Mouse (Mus musculus): ENCODE results near the gene Rhag. TPM values are rescaled to one million over a fixed set of nuclear protein-coding genes. Genes with fewer than 3 reads are reported as not detected.
A peak's percentile ranks its signal among the peaks of the same experiment; 100 is the strongest.

Rhag gene
- total and polyA plus RNA-seq, 3 experiments = 0.08 to 0.55 (median 0.21) TPM

DNA sequence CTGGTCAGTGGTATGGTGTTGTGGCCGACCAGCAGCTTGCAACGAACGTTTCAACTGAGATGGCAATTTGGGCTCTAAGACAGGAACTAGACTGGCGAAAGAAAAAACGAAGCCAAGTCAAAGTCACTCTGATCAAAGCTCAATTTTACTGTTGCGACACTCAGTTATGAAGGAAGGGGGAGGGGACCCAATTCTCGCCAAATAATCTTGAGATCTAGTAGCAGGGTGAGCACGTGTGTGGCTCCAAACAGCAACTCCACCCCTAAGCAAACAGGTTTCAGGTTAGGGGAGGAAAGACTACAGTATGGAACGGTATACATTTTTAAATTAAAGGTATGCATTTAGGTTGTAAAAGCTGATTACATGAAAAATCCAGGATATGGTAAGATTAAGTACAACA is 10.6 kb downstream of the Rhag start:
- Histone ChIP-seq H3K79me2 (replicated peaks; ENCODE audit: control insufficient read depth, insufficient read depth, low read length) (no peaks in the 10 kb centered on the region), H3K4me1 (ENCODE audit: control insufficient read depth, insufficient read depth, low read length) (no peaks in the 10 kb centered on the region), H3K4me3 (no peak overlapping the region), H3K9ac (ENCODE audit: low read depth, low read length) (no peak overlapping the region), H3K27me3 (ENCODE audit: control insufficient read depth, insufficient read depth, low read length) (no peaks in the 10 kb centered on the region), H3K36me3 (ENCODE audit: control insufficient read depth, insufficient read depth, low read length) (no peaks in the 10 kb centered on the region), H3K27ac (no peak overlapping the region)
- TF ChIP-seq POLR2A (IDR thresholded peaks at IDR 0.05; ENCODE audit: insufficient read depth, low read depth, low read length) (no peak), EP300 (IDR thresholded peaks at IDR 0.05; ENCODE audit: insufficient read depth, low read depth, low read length) (no peak), CTCF (IDR thresholded peaks at IDR 0.05) (no peak)
- 64% methylated on average over 9 of the region's 9 CpGs for whole genome bisulfite sequencing
- no peak for DNase-seq
- intact Hi-C loops (cut with DNase I) = no loop called here

DNA sequence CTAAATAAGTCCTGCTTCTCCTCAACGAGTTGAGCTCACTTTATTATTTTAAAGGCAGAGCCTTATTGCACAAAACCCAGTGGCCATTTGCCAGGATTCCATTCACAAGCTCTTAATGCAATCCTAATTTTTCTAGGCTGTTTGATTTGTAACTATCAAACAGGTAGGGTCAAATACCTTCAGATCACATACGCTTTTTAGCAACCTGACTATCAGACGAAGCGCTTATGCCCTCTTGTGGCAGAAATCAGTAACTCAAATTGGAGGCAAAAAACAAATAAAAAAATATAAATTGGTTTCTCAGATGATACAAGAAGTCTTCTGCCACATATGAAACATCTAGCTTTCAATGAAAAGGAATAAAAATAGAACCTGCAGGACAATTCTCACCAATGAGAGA is 12.9 kb downstream of the Rhag start:
- Histone ChIP-seq H3K36me3 (ENCODE audit: control insufficient read depth, insufficient read depth, low read length) (no peaks in the 10 kb centered on the region), H3K4me1 (ENCODE audit: control insufficient read depth, insufficient read depth, low read length) (no peaks in the 10 kb centered on the region), H3K27me3 (ENCODE audit: control insufficient read depth, insufficient read depth, low read length) (no peaks in the 10 kb centered on the region), H3K4me3 (no peak overlapping the region), H3K27ac (no peak overlapping the region), H3K79me2 (replicated peaks; ENCODE audit: control insufficient read depth, insufficient read depth, low read length) (no peaks in the 10 kb centered on the region), H3K9ac (ENCODE audit: low read depth, low read length) (no peak overlapping the region)
- intact Hi-C loops (cut with DNase I) = loop anchor here (2.0 kb wide), 1 partner anchor 73 kb away; no protein-coding TSS in a partner anchor
- whole genome bisulfite sequencing = 21% methylated on average over 4 of the region's 4 CpGs
- no peak for TF ChIP-seq POLR2A (IDR thresholded peaks at IDR 0.05; ENCODE audit: insufficient read depth, low read depth, low read length)
- peak; percentile 59 for TF ChIP-seq CTCF (IDR thresholded peaks at IDR 0.05)
- no peak for TF ChIP-seq EP300 (IDR thresholded peaks at IDR 0.05; ENCODE audit: insufficient read depth, low read depth, low read length)
- no peak for DNase-seq

DNA sequence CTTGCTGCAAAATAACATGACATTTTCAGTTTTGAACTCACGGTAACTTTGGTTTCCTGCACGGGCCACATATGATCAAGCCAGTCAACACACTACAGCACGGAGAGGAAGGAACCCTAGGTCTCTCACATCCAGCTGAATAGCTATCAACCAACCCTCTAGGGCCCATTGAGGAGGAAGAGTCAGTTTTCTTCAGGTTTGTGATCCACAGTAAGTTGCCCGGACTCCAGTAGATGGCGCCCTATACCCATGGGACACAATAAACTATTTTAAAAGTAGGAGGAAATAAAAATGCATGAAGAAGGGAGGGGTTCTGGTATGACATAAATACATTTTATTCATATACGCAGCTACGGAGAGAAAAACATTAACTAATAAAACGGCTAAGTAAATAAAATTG is 13.6 kb downstream of the Rhag start:
- no peaks in the 10 kb centered on the region for H3K27me3 ChIP-seq (ENCODE audit: control insufficient read depth, insufficient read depth, low read length)
- DNase-seq = peak in 1 of 2 experiments; percentile 24
- H3K4me1 ChIP-seq (ENCODE audit: control insufficient read depth, insufficient read depth, low read length) = no peaks in the 10 kb centered on the region
- TF ChIP-seq CTCF (IDR thresholded peaks at IDR 0.05) (peak; percentile 77), EP300 (IDR thresholded peaks at IDR 0.05; ENCODE audit: insufficient read depth, low read depth, low read length) (no peak), POLR2A (IDR thresholded peaks at IDR 0.05; ENCODE audit: insufficient read depth, low read depth, low read length) (no peak)
- 43% methylated on average over 8 of the region's 8 CpGs for WGBS
- no peak overlapping the region for H3K4me3 ChIP-seq
- intact Hi-C loops (cut with DNase I) = loop anchor here (2.0 kb wide), 1 partner anchor 72 kb away; no protein-coding TSS in a partner anchor
- H3K36me3 ChIP-seq (ENCODE audit: control insufficient read depth, insufficient read depth, low read length) = no peaks in the 10 kb centered on the region
- no peaks in the 10 kb centered on the region for H3K79me2 ChIP-seq (replicated peaks; ENCODE audit: control insufficient read depth, insufficient read depth, low read length)
- H3K9ac ChIP-seq (ENCODE audit: low read depth, low read length) = no peak overlapping the region
- H3K27ac ChIP-seq = no peak overlapping the region

DNA sequence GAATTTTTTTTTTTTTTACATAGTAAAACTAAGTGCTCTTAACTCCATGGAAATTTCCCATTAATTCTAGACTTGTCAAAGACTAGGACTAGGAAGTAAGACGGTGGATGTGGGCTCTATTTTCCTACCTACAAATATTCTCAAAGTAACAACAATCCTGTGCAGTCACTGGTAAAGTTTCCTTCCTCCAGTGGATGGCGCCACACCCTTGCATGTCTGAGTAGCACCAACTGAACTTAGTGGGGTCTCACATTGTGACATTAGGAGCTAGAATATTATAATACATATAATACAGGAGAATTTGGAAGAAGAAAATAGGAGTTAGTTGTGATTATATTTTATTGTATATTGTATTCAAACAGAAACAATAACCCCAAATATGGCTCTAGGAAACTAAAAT is 20.9 kb downstream of the Rhag start:
- intact Hi-C loops (cut with DNase I) = no loop called here
- Histone ChIP-seq H3K4me3 (no peak overlapping the region), H3K27me3 (ENCODE audit: control insufficient read depth, insufficient read depth, low read length) (no peaks in the 10 kb centered on the region), H3K4me1 (ENCODE audit: control insufficient read depth, insufficient read depth, low read length) (no peaks in the 10 kb centered on the region), H3K36me3 (ENCODE audit: control insufficient read depth, insufficient read depth, low read length) (no peaks in the 10 kb centered on the region), H3K27ac (no peak overlapping the region), H3K9ac (ENCODE audit: low read depth, low read length) (no peak overlapping the region), H3K79me2 (replicated peaks; ENCODE audit: control insufficient read depth, insufficient read depth, low read length) (no peaks in the 10 kb centered on the region)
- 30% methylated on average over 2 of the region's 2 CpGs for WGBS
- DNase-seq = no peak
- TF ChIP-seq POLR2A (IDR thresholded peaks at IDR 0.05; ENCODE audit: insufficient read depth, low read depth, low read length) (no peak), CTCF (IDR thresholded peaks at IDR 0.05) (peak; percentile 42), EP300 (IDR thresholded peaks at IDR 0.05; ENCODE audit: insufficient read depth, low read depth, low read length) (no peak)

DNA sequence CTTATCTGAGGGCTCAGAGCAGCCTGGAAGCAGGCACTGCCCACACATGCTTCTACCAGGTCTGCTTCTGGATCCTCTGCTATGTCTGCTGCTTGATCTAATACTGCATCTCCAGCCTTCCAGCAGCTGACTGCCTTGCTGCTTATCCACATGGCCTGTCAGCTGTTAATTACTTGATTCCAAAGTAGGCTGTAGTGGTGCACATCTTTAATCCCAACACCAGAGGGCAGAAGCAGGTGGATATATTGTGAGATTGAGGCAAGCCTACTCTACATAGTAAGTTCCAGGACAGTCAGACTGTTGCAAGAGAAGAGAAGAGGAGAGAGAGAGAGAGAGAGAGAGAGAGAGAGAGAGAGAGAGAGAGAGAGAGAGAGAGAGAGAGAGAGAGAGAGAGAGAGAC is 26.4 kb downstream of the Rhag start:
- H3K79me2 ChIP-seq (replicated peaks; ENCODE audit: control insufficient read depth, insufficient read depth, low read length) = no peaks in the 10 kb centered on the region
- intact Hi-C loops (cut with DNase I) = loop anchor here (2.0 kb wide), 1 partner anchor 59 kb away; no protein-coding TSS in a partner anchor
- H3K4me3 ChIP-seq = no peak overlapping the region
- TF ChIP-seq POLR2A (IDR thresholded peaks at IDR 0.05; ENCODE audit: insufficient read depth, low read depth, low read length) (no peak), EP300 (IDR thresholded peaks at IDR 0.05; ENCODE audit: insufficient read depth, low read depth, low read length) (no peak), CTCF (IDR thresholded peaks at IDR 0.05) (peak; percentile 56)
- H3K9ac ChIP-seq (ENCODE audit: low read depth, low read length) = no peak overlapping the region
- H3K27me3 ChIP-seq (ENCODE audit: control insufficient read depth, insufficient read depth, low read length) = no peaks in the 10 kb centered on the region
- no peak for DNase-seq
- no peaks in the 10 kb centered on the region for H3K4me1 ChIP-seq (ENCODE audit: control insufficient read depth, insufficient read depth, low read length)
- no peak overlapping the region for H3K27ac ChIP-seq
- H3K36me3 ChIP-seq (ENCODE audit: control insufficient read depth, insufficient read depth, low read length) = no peaks in the 10 kb centered on the region

DNA sequence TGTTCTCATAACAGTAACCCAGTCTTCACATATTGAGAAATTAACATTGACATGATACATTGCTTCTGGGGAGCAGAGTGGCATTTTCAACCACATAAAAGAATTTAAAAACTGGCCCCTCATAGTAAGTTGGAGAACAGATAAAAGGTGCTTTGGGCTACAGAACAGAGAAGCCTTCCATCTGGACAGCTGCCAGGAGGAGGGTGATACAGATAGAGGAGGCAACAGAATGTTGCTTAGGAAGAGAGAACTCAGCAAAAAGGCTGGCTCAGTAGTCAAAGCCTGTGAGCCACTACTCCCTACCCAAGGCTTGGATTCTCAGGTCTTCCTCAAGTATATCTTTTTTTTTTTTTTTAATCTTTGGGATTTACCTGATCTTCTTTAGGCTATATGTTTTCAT is 44.1 kb downstream of the Rhag start:
- Histone ChIP-seq H3K4me1 (ENCODE audit: control insufficient read depth, insufficient read depth, low read length) (no peaks in the 10 kb centered on the region), H3K4me3 (no peak overlapping the region), H3K27me3 (ENCODE audit: control insufficient read depth, insufficient read depth, low read length) (no peaks in the 10 kb centered on the region), H3K27ac (no peak overlapping the region), H3K36me3 (ENCODE audit: control insufficient read depth, insufficient read depth, low read length) (no peaks in the 10 kb centered on the region), H3K9ac (ENCODE audit: low read depth, low read length) (no peak overlapping the region), H3K79me2 (replicated peaks; ENCODE audit: control insufficient read depth, insufficient read depth, low read length) (no peaks in the 10 kb centered on the region)
- DNase-seq = no peak
- TF ChIP-seq POLR2A (IDR thresholded peaks at IDR 0.05; ENCODE audit: insufficient read depth, low read depth, low read length) (no peak), EP300 (IDR thresholded peaks at IDR 0.05; ENCODE audit: insufficient read depth, low read depth, low read length) (no peak), CTCF (IDR thresholded peaks at IDR 0.05) (no peak)
- intact Hi-C loops (cut with DNase I) = no loop called here
